Comparison of ENCODE assay signal across 9 mouse cellular contexts in genomic region chr5:34642932-34643331, GRCm38 (mm10). TPM values are rescaled to one million over a fixed set of nuclear protein-coding genes. Genes with fewer than 3 reads are reported as not detected.
DNase-seq lines count a peak whose midpoint lies in the region; ATAC-seq and TF ChIP-seq lines count a peak whose summit lies in the region.
"Had no signal": no experiment of that assay in that cellular context is flagged by ENCODE, and none has a peak within 500 bp of the region (broad histone marks: within the 10 kb centered on the region; RNA-seq: fewer than 3 reads in every experiment).

No protein-coding gene starts in this region.

- no peaks in the 10 kb centered on the region for H3K4me1 ChIP-seq in hindbrain, embryonic 16.5 days (ENCODE audit: control insufficient read depth, insufficient read depth, low read depth, low read length)
- no peaks in the 10 kb centered on the region for H3K4me1 ChIP-seq in spleen, adult 2 months (ENCODE audit: control insufficient read depth, insufficient read depth, insufficient read length)
- H3K4me1 ChIP-seq: limb, embryonic 12.5 days had no signal

- 78% methylated on average over 5 of the region's 5 CpGs for WGBS in hindbrain, embryonic 16.5 days
- 69% methylated on average over 5 of the region's 5 CpGs for WGBS in spleen, adult 2 months

- H3K4me2 ChIP-seq in hindbrain, embryonic 16.5 days (ENCODE audit: low read length) = no peak overlapping the region
- H3K4me2 ChIP-seq: limb, embryonic 12.5 days had no signal

- no peak for TF ChIP-seq POLR2A in spleen, adult 2 months (IDR thresholded peaks at IDR 0.05; ENCODE audit: low read depth, low read length)

- TF ChIP-seq CTCF in spleen, adult 2 months (IDR thresholded peaks at IDR 0.05; ENCODE audit: extremely low read depth, insufficient read depth, insufficient read length, insufficient replicate concordance) = peak; percentile 50; the same call in 1 of the 2 replicates

- no peak overlapping the region for H3K9ac ChIP-seq in hindbrain, embryonic 16.5 days (ENCODE audit: low read depth, low read length)
- H3K9ac ChIP-seq: limb, embryonic 12.5 days had no signal

- H3K36me3 ChIP-seq in hindbrain, embryonic 16.5 days (ENCODE audit: control insufficient read depth, insufficient read depth, low read length) = peaks cover 49% of the 10 kb centered on the region
- peaks cover 26% of the 10 kb centered on the region for H3K36me3 ChIP-seq in spleen, adult 2 months (ENCODE audit: control insufficient read depth, insufficient read depth, low read length)

- peak; percentile 78 for ATAC-seq in hindbrain, embryonic 16.5 days
- peak; percentile 92 for ATAC-seq in megakaryocyte progenitor cell, adult 5-6 weeks (replicated peaks; ENCODE audit: poor library complexity)

- peak; percentile 45 for DNase-seq in adrenal gland, postnatal 10 days
- no peak for DNase-seq in adrenal gland, postnatal 4 days (ENCODE audit: low spot score in 2 of 2)
- peak; percentile 72 for DNase-seq in CD4-positive helper T cell, adult 2 months (ENCODE audit: low read depth, low spot score)
- DNase-seq in cerebellum, postnatal 36 days = peak; percentile 28 to 51
- DNase-seq in layer of hippocampus, postnatal 14 days (ENCODE audit: low spot score in 2 of 2) = peak; percentile 27 to 60
- DNase-seq in spleen, adult 2 months (ENCODE audit: low read depth in 1 of 2, low spot score in 2 of 2) = peak in 1 of 2 experiments; percentile 37

- H3K27me3 ChIP-seq in hindbrain, embryonic 16.5 days (replicated peaks; ENCODE audit: control insufficient read depth, insufficient read depth, low read length) = no peaks in the 10 kb centered on the region
- H3K27me3 ChIP-seq in spleen, adult 2 months (ENCODE audit: control insufficient read depth, insufficient read depth, low read length) = no peaks in the 10 kb centered on the region
- H3K27me3 ChIP-seq: limb, embryonic 12.5 days had no signal

- H3K4me3 ChIP-seq in hindbrain, embryonic 16.5 days (ENCODE audit: low read length) = no peak overlapping the region
- no peak overlapping the region for H3K4me3 ChIP-seq in spleen, adult 2 months (ENCODE audit: extremely low read depth, insufficient read depth, insufficient read length)
- H3K4me3 ChIP-seq: limb, embryonic 12.5 days had no signal

- no peak overlapping the region for H3K27ac ChIP-seq in hindbrain, embryonic 16.5 days (ENCODE audit: low read depth, low read length)
- H3K27ac ChIP-seq in spleen, adult 2 months (ENCODE audit: insufficient read depth, low read length) = no peak overlapping the region
- H3K27ac ChIP-seq: limb, embryonic 12.5 days had no signal

- no peaks in the 10 kb centered on the region for H3K9me3 ChIP-seq in hindbrain, embryonic 16.5 days (ENCODE audit: control insufficient read depth, low read length)
- H3K9me3 ChIP-seq: limb, embryonic 12.5 days had no signal

RNA-seq across cellular contexts. Expression of gene Mfsd10, which starts 5.9 kb away (rescaled TPM):
- total RNA-seq in adrenal gland, postnatal 10 days (2021) = 10 to 100 TPM; 36.1 to 53.6 TPM
- 10 to 100 TPM; 77.7 to 83.0 TPM for total RNA-seq in adrenal gland, postnatal 4 days (2021)
- 106 and 109 TPM in 2 replicates for polyA plus RNA-seq in hindbrain, embryonic 16.5 days (2015; fragmentation: Nextera tagmentation; extraction: Ambion mirVana)
- 10 to 100 TPM; 38.0 to 41.7 TPM for total RNA-seq in layer of hippocampus, postnatal 14 days (2021)
- 195 and 211 TPM in 2 replicates for total RNA-seq in megakaryocyte progenitor cell, adult 5-6 weeks (2015)
- total RNA-seq in megakaryocyte progenitor cell, adult 5-6 weeks (2017) = 116 and 143 TPM in 2 replicates
- 138 and 181 TPM in 2 replicates for polyA plus RNA-seq in spleen, adult 2 months (2012; rRNA removed)

RNA-seq across cellular contexts. Expression of gene Nop14, which starts 17.0 kb away (rescaled TPM):
- total RNA-seq in adrenal gland, postnatal 10 days (2021) = 10 to 100 TPM; 18.4 to 19.7 TPM
- 10 to 100 TPM; 22.7 to 24.2 TPM for total RNA-seq in adrenal gland, postnatal 4 days (2021)
- polyA plus RNA-seq in hindbrain, embryonic 16.5 days (2015; fragmentation: Nextera tagmentation; extraction: Ambion mirVana) = 20.4 and 21.2 TPM in 2 replicates
- total RNA-seq in layer of hippocampus, postnatal 14 days (2021) = 10 to 100 TPM; 13.8 to 15.4 TPM
- 31.0 and 32.9 TPM in 2 replicates for total RNA-seq in megakaryocyte progenitor cell, adult 5-6 weeks (2015)
- total RNA-seq in megakaryocyte progenitor cell, adult 5-6 weeks (2017) = 47.3 and 70.3 TPM in 2 replicates
- 10.8 and 12.6 TPM in 2 replicates for polyA plus RNA-seq in spleen, adult 2 months (2012; rRNA removed)

RNA-seq across cellular contexts. Expression of gene Grk4, which starts 17.2 kb away (rescaled TPM):
- total RNA-seq in adrenal gland, postnatal 10 days (2021) = 1 to 10 TPM; 1.8 to 3.0 TPM
- total RNA-seq in adrenal gland, postnatal 4 days (2021) = 1 to 10 TPM; 4.0 to 4.3 TPM
- 3.1 and 3.5 TPM in 2 replicates for polyA plus RNA-seq in hindbrain, embryonic 16.5 days (2015; fragmentation: Nextera tagmentation; extraction: Ambion mirVana)
- 1 to 10 TPM; 5.3 to 6.5 TPM for total RNA-seq in layer of hippocampus, postnatal 14 days (2021)
- 1.1 and 1.2 TPM in 2 replicates for total RNA-seq in megakaryocyte progenitor cell, adult 5-6 weeks (2015)
- 0.41 and 1.1 TPM in 2 replicates for total RNA-seq in megakaryocyte progenitor cell, adult 5-6 weeks (2017)
- 1.5 TPM in 2 replicates for polyA plus RNA-seq in spleen, adult 2 months (2012; rRNA removed)

Comparison
In these comparisons a context has a peak if more than half of its experiments do, and no peak if none do; other contexts are left out.
1. DNase-seq: peak in adrenal gland, postnatal 10 days (single experiment), CD4-positive helper T cell, adult 2 months (single experiment), cerebellum, postnatal 36 days (2 of 2) and layer of hippocampus, postnatal 14 days (2 of 2); none in adrenal gland, postnatal 4 days (0 of 2).